Mouse (Mus musculus) CH12.LX (cell line): ENCODE data around the gene Marveld2.

Experiments used
- CTCF ChIP-seq, 2 experiments: IDR thresholded peaks in 1 of 2; conservative IDR thresholded peaks in 1 of 2; 2 replicates each; pipeline ENCODE4 v1.5.1; 2011 to 2012; ENCODE audit warnings: low read depth in 2 of 2, low read length in 2 of 2, improper control_type of control experiment in 1 of 2, inconsistent platforms in 1 of 2, mild to moderate bottlenecking in 1 of 2, moderate library complexity in 1 of 2
- EP300 ChIP-seq: IDR thresholded peaks from 2 replicates; pipeline ENCODE4 v1.6.1; 2011; ENCODE audit warnings: low read length, improper control_type of control experiment
- GABPA ChIP-seq: IDR thresholded peaks from 2 replicates; pipeline ENCODE4 v1.6.1; 2012; ENCODE audit warnings: low read depth, low read length, improper control_type of control experiment, inconsistent platforms; ENCODE audit not compliant: insufficient replicate concordance
- MAX ChIP-seq: IDR thresholded peaks from 2 replicates; pipeline ENCODE4 v1.6.1; 2011; ENCODE audit warnings: low read length, improper control_type of control experiment
- POLR2A ChIP-seq: IDR thresholded peaks from 2 replicates; pipeline ENCODE4 v1.6.1; 2011; ENCODE audit warnings: low read depth, mild to moderate bottlenecking, improper control_type of control experiment, low read length
- RCOR1 ChIP-seq: conservative IDR thresholded peaks from 2 replicates; pipeline ENCODE4 v1.6.1; 2012; ENCODE audit warnings: low read depth, mild to moderate bottlenecking, inconsistent platforms, low read length, improper control_type of control experiment
- UBTF ChIP-seq: IDR thresholded peaks from 2 replicates; pipeline ENCODE4 v1.6.1; 2012; ENCODE audit warnings: low read depth, mild to moderate bottlenecking, inconsistent platforms, low read length, improper control_type of control experiment, moderate library complexity
- ZC3H11A ChIP-seq: IDR thresholded peaks from 2 replicates; pipeline ENCODE4 v1.6.1; 2012; ENCODE audit warnings: low read depth, mild to moderate bottlenecking, inconsistent platforms, low read length, improper control_type of control experiment
- ZNF384 ChIP-seq: IDR thresholded peaks from 2 replicates; pipeline ENCODE4 v1.6.1; 2012; ENCODE audit warnings: low read depth, low read length, improper control_type of control experiment, inconsistent platforms

GRCm38 (mm10) chr13:100588646-100589045 is 28.1 kb downstream of the Marveld2 start:
- TF ChIP-seq CTCF (conservative IDR thresholded peaks at IDR 0.05 in 1 of 2, IDR thresholded peaks at IDR 0.05 in 1 of 2; ENCODE audit: low read depth in 2 of 2, low read length in 2 of 2) = no peak
- no peak for TF ChIP-seq GABPA
- no peak for TF ChIP-seq UBTF
- no peak for TF ChIP-seq POLR2A
- no peak for TF ChIP-seq ZC3H11A
- TF ChIP-seq ZNF384 = no peak
- no peak for TF ChIP-seq MAX
- TF ChIP-seq EP300 = no peak
- TF ChIP-seq RCOR1 = no peak
